Mouse (Mus musculus) 3134 (cell line): ENCODE measurements at regions not wholly inside any gene's neighbourhood (a gene's known extent, or its start where the extent isn't known, plus 50 kb on each side); places are given as distances from the start of the nearest gene placed in this dataset.

Source experiments
- DNase-seq: peaks from one replicate; pipeline ENCODE4 v3.0.0-alpha.2; 2011; ENCODE audit warnings: low spot score; ENCODE audit not compliant: insufficient read length; ENCODE audit errors: extremely low read depth

- no peak for DNase-seq
Measured at GRCm38 (mm10) chr17:4770052-4770451, 224.1 kb upstream of the Arid1b start.

GRCm38 (mm10) chr17:4778161-4778560 is 216.0 kb upstream of the Arid1b start:
- DNase-seq = peak; percentile 72

GRCm38 (mm10) chr17:4779017-4779416 is 215.1 kb upstream of the Arid1b start:
- DNase-seq = no peak

GRCm38 (mm10) chr17:4781586-4781985 is 212.5 kb upstream of the Arid1b start:
- DNase-seq = no peak

DNA sequence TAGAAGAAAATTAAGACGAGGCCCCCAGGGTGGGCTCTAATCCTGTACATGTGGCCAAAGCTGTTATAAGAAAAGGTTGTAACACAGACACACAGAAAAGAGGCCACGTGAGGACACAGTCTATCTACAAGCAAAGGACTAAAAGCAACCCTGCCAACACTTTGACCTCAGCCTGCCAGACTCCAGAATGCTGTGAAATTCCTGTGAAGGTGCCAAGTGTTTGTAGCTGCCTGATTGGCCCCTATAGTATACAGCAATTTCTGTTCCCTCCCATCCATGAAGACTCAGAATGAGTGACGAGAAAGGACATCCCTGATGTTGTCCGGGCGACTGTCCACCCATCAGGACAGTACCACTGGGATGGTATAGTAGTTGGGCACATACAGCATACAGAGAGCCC is 209.8 kb upstream of the Arid1b start:
- DNase-seq = peak; percentile 17

GRCm38 (mm10) chr17:4785281-4785839 is 208.8 kb upstream of the Arid1b start:
- peak; percentile 75 for DNase-seq

GRCm38 (mm10) chr17:4786524-4786923 is 207.6 kb upstream of the Arid1b start:
- DNase-seq = no peak

DNA sequence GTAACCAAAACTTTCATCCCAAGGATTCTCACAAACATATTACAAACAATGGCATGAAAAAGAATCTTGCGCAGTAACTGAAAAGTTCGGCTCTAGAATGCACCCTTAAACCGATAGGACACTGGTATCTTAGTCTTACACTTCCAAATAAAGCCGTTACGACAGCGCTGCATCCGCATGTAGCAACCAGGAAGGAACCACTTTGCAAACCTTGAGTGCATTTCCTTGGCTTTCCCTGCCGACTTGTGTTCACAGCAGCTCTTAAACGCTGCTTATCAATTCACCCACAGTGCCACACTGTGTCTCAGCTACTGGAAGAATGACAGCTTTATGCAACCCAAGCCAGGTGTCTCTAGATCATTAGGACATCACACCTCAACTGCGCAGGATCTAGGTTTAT is 202.3 kb upstream of the Arid1b start:
- no peak for DNase-seq

- no peak for DNase-seq
Measured at GRCm38 (mm10) chr17:4796241-4796640, 197.9 kb upstream of the Arid1b start.

DNA sequence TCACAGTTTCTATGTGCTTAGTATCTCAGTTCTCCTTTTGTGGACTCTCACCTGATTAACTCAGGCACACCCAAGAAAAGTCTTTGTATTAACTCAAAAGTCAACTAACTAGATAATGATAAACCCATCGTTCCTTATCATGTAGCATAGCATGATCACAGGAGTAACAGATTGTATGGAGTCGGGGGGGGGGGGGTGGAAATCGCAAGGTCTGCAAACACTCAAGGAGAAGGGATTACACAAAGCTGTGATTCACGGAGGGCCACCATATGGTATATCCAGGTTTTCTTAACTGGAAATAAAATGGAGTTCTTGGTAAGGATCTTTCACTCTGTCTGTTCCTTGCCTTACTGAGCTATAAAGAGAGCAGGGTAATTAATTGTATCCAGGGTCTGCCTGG is 190.1 kb upstream of the Arid1b start:
- DNase-seq = no peak

GRCm38 (mm10) chr17:4806051-4806450 is 188.1 kb upstream of the Arid1b start:
- no peak for DNase-seq

- DNase-seq = no peak
Measured at GRCm38 (mm10) chr17:4808926-4809325, 185.2 kb upstream of the Arid1b start.

- DNase-seq = no peak
Measured at GRCm38 (mm10) chr17:4813232-4813631, 180.9 kb upstream of the Arid1b start.

DNA sequence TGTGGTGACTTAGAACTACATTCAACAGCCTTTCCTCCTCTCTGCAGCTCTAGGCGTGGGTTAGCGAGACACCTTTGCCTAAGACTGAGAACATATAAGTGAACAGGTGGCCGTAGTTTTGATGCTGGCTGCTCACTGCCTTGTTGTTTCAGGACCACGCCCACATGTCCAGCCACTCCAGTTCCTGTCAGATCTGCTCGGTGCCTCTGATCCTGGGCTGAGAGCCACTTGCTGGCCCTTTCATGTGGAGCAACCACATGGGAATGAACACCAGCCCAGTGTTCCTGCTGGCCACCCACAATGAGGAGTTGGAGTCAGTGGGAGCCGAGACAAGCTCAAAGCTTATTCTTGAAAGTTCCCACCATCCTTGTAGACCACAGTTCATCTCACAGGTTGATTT is 180.5 kb upstream of the Arid1b start:
- no peak for DNase-seq

- DNase-seq = no peak
Measured at GRCm38 (mm10) chr17:4825221-4825895, 168.8 kb upstream of the Arid1b start.

- no peak for DNase-seq
Measured at GRCm38 (mm10) chr17:4834065-4834464, 160.1 kb upstream of the Arid1b start.

- DNase-seq = no peak
Measured at GRCm38 (mm10) chr17:4834571-4834970, 159.6 kb upstream of the Arid1b start.

DNA sequence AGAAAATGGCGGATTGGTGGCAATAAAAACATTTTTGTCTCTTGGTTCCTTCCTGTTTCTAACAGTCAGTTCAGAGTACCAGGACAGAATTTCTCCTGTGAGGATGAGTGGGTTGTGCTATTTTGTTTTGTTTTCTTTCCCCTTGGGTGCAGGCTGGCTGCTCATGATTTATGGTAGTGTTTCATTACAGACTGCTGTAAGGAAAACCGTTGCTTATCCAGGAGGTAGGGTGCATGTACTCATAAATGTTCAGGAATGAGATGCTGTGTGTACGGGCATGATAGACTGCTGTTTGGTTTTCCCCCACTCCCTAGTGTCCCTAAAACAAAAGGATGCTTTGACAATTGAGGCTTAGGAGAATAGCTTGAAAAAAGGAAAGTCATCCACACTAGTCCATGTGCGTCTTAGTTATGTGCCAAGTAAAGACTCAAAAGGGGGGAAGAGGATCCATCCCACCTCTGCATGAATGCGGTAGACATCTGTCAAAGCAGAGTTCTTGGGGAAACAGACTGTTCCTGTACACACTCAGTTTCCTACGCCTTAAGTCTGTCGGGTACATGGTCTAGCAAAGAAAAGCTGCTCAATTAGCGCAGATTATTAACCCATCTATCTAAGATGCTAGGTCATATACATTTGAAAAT is 158.9 kb upstream of the Arid1b start:
- no peak for DNase-seq

DNA sequence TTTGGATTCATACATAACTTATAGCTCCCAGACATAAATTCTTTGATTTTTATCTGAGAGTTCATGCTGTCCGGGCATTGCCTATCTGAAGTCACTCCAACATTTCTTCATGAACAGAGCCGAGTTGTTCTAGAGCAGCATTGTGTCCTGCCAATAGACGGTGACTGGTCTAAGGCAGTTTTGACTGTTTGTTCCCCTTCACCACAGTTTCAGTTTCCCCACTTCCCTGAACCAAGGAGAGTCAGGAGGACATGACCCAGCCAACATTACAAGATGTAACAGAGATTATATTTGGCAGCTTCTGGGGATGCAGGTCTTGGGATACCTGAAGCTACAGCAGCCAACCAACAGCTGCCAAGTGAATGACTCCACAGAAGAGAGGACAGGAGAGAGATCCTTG is 154.0 kb upstream of the Arid1b start:
- no peak for DNase-seq

DNA sequence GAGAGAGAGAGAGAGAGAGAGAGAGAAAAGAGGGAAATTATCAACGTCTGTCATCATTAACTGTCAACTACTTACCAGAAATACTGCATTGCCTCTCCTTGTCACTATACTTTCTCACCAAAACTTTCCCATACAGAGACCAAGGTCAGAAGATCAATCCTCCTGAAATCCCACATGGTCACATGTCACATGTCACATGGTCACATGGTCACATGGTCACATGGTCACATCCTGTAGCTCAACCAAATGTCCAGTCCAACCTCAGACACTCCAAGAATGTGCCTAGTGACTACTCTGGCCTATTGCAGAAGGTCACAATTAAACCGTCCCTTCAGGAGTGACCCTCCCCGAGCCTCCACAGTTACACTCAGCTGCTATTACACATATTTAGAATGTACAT is 135.8 kb upstream of the Arid1b start:
- DNase-seq = no peak

- no peak for DNase-seq
Measured at GRCm38 (mm10) chr17:4864901-4865300, 129.2 kb upstream of the Arid1b start.

DNA sequence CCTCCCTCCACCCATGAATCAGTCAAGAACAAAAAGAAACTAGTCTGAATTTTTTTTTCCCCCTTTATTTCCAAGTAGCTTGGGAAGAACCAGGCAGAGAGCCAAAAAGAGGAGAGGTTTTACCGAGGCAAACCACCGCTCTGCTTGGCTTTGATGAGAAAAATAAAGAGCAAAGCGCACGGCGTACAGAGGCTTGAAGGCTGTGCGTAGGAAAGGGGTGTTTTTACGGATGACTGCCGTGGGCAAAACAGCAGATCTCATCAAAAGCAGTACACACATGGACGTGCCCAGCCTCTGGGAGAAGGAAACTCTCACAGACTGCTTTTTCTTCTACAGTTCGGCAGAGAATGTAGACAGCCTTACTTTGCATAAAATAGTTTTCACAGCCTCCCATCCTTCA is 128.5 kb upstream of the Arid1b start:
- DNase-seq = no peak
